Mouse (Mus musculus) stomach, postnatal 0 days (tissue): ENCODE results near the gene Ifi208. TPM values are rescaled to one million over a fixed set of nuclear protein-coding genes. Genes with fewer than 3 reads are reported as not detected.
"Not testable (repeated sequence)": the region's sequence is repeated elsewhere in the genome, so short reads cannot be mapped to it uniquely, and the experiment has no call there.

Source experiments
- ATAC-seq: fragments of 200-750 bp; cut with Nextera tagmentation; 2 replicates; pipeline ENCODE4 v1.8.0; 2017; ENCODE audit not compliant: low FRiP score, low TSS enrichment
- DNase-seq: peaks from one replicate; pipeline ENCODE4 v3.0.0-alpha.2; 2016; ENCODE audit warnings: low spot score
- H3K27ac ChIP-seq: fragments of 300-500 bp; sonication (generic); replicated peaks from 2 replicates; pipeline ENCODE4 v1.5.1; 2014; ENCODE audit warnings: mild to moderate bottlenecking, control low read depth
- H3K27me3 ChIP-seq: fragments of 300-500 bp; sonication (generic); 2 replicates; pipeline ENCODE4 v1.6.1; 2014; ENCODE audit warnings: low read length; ENCODE audit not compliant: control insufficient read depth, insufficient read depth
- H3K36me3 ChIP-seq: fragments of 300-500 bp; sonication (generic); 2 replicates; pipeline ENCODE4 v1.6.1; 2014; ENCODE audit warnings: low read length, mixed read lengths; ENCODE audit not compliant: control insufficient read depth, insufficient read depth
- H3K4me1 ChIP-seq: fragments of 300-500 bp; sonication (generic); replicated peaks from 2 replicates; pipeline ENCODE4 v1.6.1; 2014; ENCODE audit warnings: antibody characterized with exemption; ENCODE audit not compliant: control insufficient read depth, insufficient read depth
- H3K4me2 ChIP-seq: fragments of 300-500 bp; sonication (generic); replicated peaks from 2 replicates; pipeline ENCODE4 v1.6.1; 2014; ENCODE audit warnings: low read depth, mild to moderate bottlenecking, control low read depth, moderate library complexity
- H3K4me3 ChIP-seq: fragments of 300-500 bp; sonication (generic); 2 replicates; pipeline ENCODE4 v1.5.1; 2014; ENCODE audit warnings: low read depth, low read length, control low read depth
- H3K9ac ChIP-seq: fragments of 300-500 bp; sonication (generic); 2 replicates; pipeline ENCODE4 v1.6.1; 2014; ENCODE audit warnings: mild to moderate bottlenecking, low read length, control low read depth, mixed read lengths
- H3K9me3 ChIP-seq: fragments of 300-500 bp; sonication (generic); 2 replicates; pipeline ENCODE4 v1.6.1; 2016; ENCODE audit warnings: low read length; ENCODE audit not compliant: control insufficient read depth
- CTCF ChIP-seq: IDR thresholded peaks from 2 replicates; pipeline ENCODE4 v1.5.1; 2016; ENCODE audit warnings: antibody characterized with exemption, low read depth, mild to moderate bottlenecking, moderate library complexity
- EP300 ChIP-seq: optimal IDR thresholded peaks from 2 replicates; pipeline ENCODE3; 2016; ENCODE audit warnings: antibody characterized with exemption
- WGBS: fragments of 180-500 bp; shearing (Covaris S2); extraction: QIAGEN DNeasy Blood & Tissue Kit; methylation state at CpG from one replicate; pipeline ENCODE4 v1.1.7; 2014; 5-methylcytosine and 5-hydroxymethylcytosine counted together
- polyA plus RNA-seq: library from polyadenylated mRNA; unstranded; fragments of >200 nt; fragmentation: Nextera tagmentation; extraction: Ambion mirVana; gene quantifications from 2 replicates; pipeline ENCODE4 v1.2.1, GENCODE M21; 2015

Gene Ifi208
- polyA plus RNA-seq, 1 experiment from 2014 or later = not detected

DNA sequence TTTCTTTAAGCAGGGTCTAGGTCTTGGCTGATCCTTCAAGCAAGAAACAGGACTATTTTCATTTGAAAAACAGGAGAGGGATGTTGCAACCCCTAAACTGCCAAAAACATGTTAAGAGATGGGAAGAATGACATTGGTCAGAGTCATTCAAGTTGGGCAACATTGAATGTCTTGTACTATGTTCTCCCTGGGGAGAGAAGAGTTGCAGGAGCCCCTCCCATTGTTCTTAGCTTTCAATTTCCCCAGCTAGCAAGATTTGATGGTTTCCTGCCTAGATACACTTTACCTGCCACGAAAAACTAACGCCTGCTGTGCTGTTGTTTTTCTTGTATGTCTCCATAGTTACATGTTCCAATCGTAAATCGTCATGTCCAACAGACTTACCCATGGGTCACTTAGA lies 15.5 kb upstream of the Ifi208 start:
- no peaks in the 10 kb centered on the region for H3K27me3 ChIP-seq
- H3K4me2 ChIP-seq = no peak overlapping the region
- no peak overlapping the region for H3K4me3 ChIP-seq
- ATAC-seq (no peak), DNase-seq (no peak)
- no peaks in the 10 kb centered on the region for H3K4me1 ChIP-seq
- no peak overlapping the region for H3K9ac ChIP-seq
- no peak overlapping the region for H3K27ac ChIP-seq
- 77% methylated on average over 4 of the region's 4 CpGs for WGBS
- TF ChIP-seq CTCF = no peak
- no peaks in the 10 kb centered on the region for H3K36me3 ChIP-seq
- H3K9me3 ChIP-seq = no peaks in the 10 kb centered on the region

DNA sequence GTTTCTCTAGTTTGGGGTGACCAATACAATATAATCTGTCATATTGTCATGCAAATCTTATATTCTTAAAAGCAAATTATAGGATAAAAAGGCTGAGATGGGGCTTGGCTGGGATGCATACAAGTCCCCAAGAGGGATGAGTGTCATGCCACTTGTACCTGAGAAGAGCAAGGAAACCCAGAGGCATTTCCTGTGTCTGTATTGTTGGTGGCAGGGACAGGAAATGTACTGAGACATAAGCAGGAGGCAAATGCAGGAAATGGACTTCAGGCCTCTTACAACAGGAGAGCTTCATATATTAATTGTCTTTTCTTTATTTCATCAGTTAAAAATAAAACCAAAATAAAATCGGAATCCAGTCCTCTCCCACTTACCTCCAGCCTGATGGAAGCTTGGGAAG lies 5.1 kb downstream of the Ifi208 start:
- H3K36me3 ChIP-seq, DNase-seq, H3K9me3 ChIP-seq, ATAC-seq, H3K4me1 ChIP-seq, H3K27me3 ChIP-seq, H3K4me3 ChIP-seq, H3K4me2 ChIP-seq, H3K9ac ChIP-seq, H3K27ac ChIP-seq: not testable (repeated sequence)
- WGBS = 70% methylated on average over 1 of the region's 1 CpGs

DNA sequence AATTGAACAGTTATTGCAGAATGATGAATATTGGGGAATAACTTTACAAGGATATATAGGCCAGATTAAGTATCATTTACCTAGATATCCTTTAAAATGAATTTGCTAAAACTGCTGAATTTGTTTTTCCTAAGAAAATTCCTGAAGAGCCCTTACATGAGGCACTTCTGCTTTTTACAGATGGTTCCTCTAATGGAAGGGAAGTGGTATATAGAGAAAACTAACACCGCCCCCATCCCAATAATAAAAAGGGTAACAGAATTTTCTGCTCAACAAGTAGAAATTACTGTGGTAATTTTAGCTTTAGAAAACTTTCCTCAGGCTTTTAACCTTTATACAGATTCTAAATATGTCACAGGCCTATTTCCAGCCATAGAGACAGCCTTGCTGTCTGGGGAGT lies 20.8 kb downstream of the Ifi208 start:
- Histone ChIP-seq H3K9ac (no peak overlapping the region), H3K27me3 (no peaks in the 10 kb centered on the region), H3K4me3 (no peak overlapping the region), H3K27ac (no peak overlapping the region), H3K4me2 (no peak overlapping the region), H3K4me1 (no peaks in the 10 kb centered on the region), H3K9me3 (no peaks in the 10 kb centered on the region), H3K36me3 (no peaks in the 10 kb centered on the region)
- TF ChIP-seq EP300 = no peak
- TF ChIP-seq CTCF = no peak
- ATAC-seq (no peak), DNase-seq (no peak)
- 91% methylated on average over 1 of the region's 1 CpGs for WGBS

- 16% methylated on average over 7 of the region's 7 CpGs for WGBS
- DNase-seq (no peak), ATAC-seq (no peak)
- Histone ChIP-seq H3K36me3 (no peaks in the 10 kb centered on the region), H3K27me3 (no peaks in the 10 kb centered on the region), H3K4me1 (no peaks in the 10 kb centered on the region), H3K9me3 (no peaks in the 10 kb centered on the region), H3K4me2 (no peak overlapping the region), H3K4me3 (no peak overlapping the region), H3K9ac (no peak overlapping the region), H3K27ac (no peak overlapping the region)
- TF ChIP-seq EP300 (no peak), CTCF (no peak)
These were observed 59.7 kb downstream of the Ifi208 start for GRCm38 (mm10) chr1:173733219-173733618.

GRCm38 (mm10) chr1:173735015-173735414 lies 61.5 kb downstream of the Ifi208 start:
- not testable (repeated sequence) for H3K4me2 ChIP-seq, ATAC-seq, H3K4me3 ChIP-seq, H3K27me3 ChIP-seq, H3K36me3 ChIP-seq, H3K9ac ChIP-seq, H3K9me3 ChIP-seq, DNase-seq, H3K27ac ChIP-seq, H3K4me1 ChIP-seq
- WGBS = 81% methylated on average over 4 of the region's 4 CpGs

DNA sequence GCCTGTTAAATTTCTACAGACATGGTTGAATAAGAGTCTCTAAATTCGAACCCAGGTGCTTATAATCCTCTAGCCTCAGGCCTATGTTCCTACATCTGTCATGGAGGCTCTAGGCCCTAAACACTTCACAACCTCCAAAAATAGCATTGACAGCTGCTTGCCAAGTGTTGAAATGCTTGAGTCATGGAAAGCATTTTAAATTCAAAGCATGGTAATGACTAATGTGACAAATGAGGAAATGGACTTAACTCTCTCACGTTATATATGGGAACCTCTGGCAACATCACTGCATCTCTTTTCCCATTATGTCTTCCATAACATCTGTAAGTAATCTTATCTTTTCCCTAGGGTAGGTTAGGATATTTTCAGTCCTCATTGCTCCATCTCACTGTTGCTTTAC lies 63.5 kb downstream of the Ifi208 start:
- TF ChIP-seq CTCF = no peak
- TF ChIP-seq EP300 = no peak
- no peak for DNase-seq
- Histone ChIP-seq H3K4me1 (no peaks in the 10 kb centered on the region), H3K4me2 (no peak overlapping the region), H3K4me3 (no peak overlapping the region), H3K27ac (no peak overlapping the region), H3K27me3 (no peaks in the 10 kb centered on the region), H3K9ac (no peak overlapping the region), H3K36me3 (no peaks in the 10 kb centered on the region), H3K9me3 (no peaks in the 10 kb centered on the region)
- 46% methylated on average over 2 of the region's 2 CpGs for WGBS
- ATAC-seq = no peak

- DNase-seq (no peak), ATAC-seq (no peak)
- TF ChIP-seq CTCF (no peak), EP300 (no peak)
- no peak overlapping the region for H3K27ac ChIP-seq
- no peaks in the 10 kb centered on the region for H3K27me3 ChIP-seq
- H3K4me3 ChIP-seq = no peak overlapping the region
- no peak overlapping the region for H3K4me2 ChIP-seq
- H3K36me3 ChIP-seq = no peaks in the 10 kb centered on the region
- no peaks in the 10 kb centered on the region for H3K9me3 ChIP-seq
- no peaks in the 10 kb centered on the region for H3K4me1 ChIP-seq
- no peak overlapping the region for H3K9ac ChIP-seq
These were observed 67.1 kb downstream of the Ifi208 start for GRCm38 (mm10) chr1:173740537-173740936.
